Mouse (Mus musculus): Measurements from ENCODE around the gene Aurkb.

Gene Aurkb

DNA sequence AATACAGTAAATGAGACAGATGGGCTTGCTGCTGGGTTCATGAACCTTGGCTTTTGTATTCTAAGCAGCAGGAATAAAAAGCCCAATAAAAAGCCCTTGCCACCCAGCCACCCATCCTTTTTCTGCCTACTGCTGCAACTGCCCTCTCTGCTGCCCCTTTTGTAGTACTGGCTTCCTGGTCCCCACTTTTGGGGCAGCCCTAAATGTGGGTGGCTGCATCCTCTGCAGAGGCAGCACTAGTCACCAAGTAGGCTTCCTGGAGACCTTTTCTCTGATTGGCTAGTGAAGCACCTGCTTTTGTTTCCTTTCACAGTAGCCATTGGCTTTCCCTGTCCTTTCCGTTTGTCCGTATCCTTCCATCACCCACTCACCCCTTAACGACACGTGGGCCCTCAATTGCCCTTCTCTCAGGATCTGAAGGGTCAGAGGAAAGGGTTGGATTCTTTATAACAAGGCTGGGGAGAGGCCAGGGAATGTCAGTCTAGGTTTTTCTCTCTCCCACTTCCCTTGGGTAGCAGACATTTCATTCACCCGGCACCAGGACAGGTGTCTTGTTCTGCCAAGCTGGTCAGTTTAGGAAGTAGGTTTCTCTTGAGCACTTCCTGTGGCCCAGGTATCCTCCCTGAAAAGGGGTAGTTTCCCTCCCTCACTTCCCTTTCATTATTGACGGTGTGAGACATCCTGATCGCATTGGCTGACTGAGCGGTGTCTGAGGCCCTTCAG, 52.8 kb downstream of the Aurkb start:
- DNase-seq (ENCODE audit: low spot score) = peak; percentile 79

- peak; percentile 96 for DNase-seq (ENCODE audit: low spot score)
These were observed 53.3 kb downstream of the Aurkb start for GRCm38 (mm10) chr11:69098762-69099091.

GRCm38 (mm10) chr11:69099177-69099914, 53.9 kb downstream of the Aurkb start:
- no peak for DNase-seq (ENCODE audit: low spot score)

DNA sequence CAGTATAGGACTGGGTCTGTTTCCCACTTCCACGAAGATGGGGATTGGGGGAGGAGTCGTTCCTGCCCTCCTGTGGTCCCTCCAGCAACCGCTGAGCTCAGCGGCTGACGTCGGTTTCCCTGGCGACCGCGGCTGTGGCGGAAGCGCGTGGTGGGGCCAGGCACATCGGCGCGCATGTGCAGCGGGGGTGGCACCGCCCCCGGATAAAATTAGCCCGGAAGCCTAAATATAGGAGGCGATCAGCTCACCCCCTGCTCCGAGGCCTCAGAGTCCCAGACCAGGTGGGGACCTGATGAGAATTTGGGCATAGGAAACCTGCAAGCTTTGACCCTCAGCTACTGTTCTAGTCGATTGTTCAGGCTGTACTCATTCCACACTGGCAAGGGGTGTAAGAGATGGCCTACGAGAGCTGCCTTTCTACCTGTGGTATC, 54.5 kb downstream of the Aurkb start:
- peak; percentile 94 for DNase-seq (ENCODE audit: low spot score)

DNA sequence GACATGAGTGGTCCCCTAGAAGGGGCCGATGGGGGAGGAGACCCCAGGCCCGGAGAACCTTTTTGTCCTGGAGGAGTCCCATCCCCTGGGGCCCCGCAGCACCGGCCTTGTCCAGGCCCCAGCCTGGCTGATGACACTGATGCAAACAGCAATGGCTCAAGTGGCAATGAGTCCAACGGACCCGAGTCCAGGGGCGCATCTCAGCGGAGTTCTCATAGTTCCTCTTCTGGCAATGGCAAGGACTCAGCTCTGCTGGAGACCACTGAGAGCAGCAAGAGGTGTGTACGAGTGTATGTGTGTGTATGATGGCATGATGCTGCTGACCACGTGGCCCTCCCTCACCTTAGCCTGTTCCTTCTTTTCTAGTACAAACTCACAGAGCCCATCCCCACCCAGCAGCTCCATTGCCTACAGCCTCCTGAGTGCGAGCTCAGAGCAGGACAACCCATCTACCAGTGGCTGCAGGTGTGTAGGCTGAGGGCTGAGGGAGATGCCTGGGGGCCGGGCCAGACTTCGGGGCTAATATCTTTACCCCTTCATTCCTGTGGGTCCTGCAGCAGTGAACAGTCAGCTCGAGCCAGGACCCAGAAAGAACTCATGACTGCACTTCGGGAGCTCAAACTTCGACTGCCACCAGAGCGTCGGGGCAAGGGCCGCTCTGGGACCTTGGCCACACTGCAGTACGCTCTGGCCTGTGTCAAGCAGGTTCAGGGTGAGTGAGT, 55.4 kb downstream of the Aurkb start:
- peak; percentile 12 for DNase-seq (ENCODE audit: low spot score)
